Mouse (Mus musculus) R1 (cell line): ENCODE results near the gene Ahnak.
A peak's percentile ranks its signal among the peaks of the same experiment; 100 is the strongest.
"Not testable (repeated sequence)": the region's sequence is repeated elsewhere in the genome, so short reads cannot be mapped to it uniquely, and the experiment has no call there.

Experiments
- DNase-seq: peaks from one replicate; pipeline ENCODE4 v3.0.0-alpha.2; 2018; ENCODE audit warnings: low read depth, low spot score

The Ahnak gene

DNA sequence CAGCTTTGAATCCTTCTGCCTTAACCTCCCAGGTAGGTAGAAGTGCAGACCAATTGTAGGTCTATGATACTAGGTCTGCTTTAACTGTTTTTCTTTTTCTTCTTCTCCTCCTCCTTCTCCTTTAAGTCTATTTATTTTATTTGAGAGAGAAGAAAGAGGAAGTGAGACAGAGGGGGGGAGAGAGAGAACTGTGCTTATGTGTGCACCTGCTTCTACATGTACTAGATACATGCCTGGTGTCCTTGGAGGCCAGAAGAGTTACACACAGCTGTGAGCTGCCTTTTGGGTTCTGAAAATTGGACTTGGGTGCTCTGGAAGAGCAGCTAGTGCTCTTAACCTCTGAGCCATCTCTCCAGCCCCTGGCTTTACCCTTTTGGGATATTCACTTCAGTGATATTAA, 52.0 kb downstream of the Ahnak start:
- no peak for DNase-seq

DNA sequence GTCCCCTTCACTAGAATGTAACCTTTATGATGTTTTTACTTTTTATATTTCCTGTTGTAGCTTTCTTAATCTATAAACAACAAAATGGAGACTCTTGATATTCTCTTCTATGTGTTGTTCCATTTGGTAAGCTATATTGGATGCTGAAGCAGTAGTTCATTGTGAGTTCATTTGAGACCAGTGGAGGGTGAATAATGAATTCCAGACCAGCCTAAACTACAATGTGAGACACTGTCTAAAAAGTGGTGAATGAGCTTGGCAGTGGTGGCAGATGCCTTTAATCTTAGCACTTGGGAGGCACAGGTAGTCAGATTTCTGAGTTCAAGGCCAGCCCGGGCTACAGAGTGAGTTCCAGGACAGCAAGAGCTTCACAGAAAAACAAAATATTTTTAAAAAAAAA, 54.0 kb downstream of the Ahnak start:
- DNase-seq, result no peak

DNA sequence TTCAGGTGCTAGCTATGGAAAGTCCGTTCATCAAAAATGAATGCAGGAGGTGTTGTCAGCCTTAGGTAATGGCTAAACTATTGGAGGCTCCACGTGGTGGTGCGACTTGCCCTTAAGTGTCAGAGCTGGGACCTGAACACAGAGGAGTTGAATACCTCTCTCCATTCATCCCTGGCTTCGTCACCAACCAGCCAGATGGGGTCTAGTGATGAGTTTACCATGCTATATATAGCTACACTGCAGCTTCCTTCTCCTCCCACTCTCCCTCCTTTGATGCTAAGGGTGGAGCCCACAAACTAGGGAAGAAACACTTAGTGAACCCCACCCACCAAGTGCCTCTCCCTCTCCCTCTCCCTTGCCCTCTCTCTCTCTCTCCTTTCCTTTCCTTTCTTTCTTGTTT, 55.2 kb downstream of the Ahnak start:
- DNase-seq, result peak; percentile 49

DNA sequence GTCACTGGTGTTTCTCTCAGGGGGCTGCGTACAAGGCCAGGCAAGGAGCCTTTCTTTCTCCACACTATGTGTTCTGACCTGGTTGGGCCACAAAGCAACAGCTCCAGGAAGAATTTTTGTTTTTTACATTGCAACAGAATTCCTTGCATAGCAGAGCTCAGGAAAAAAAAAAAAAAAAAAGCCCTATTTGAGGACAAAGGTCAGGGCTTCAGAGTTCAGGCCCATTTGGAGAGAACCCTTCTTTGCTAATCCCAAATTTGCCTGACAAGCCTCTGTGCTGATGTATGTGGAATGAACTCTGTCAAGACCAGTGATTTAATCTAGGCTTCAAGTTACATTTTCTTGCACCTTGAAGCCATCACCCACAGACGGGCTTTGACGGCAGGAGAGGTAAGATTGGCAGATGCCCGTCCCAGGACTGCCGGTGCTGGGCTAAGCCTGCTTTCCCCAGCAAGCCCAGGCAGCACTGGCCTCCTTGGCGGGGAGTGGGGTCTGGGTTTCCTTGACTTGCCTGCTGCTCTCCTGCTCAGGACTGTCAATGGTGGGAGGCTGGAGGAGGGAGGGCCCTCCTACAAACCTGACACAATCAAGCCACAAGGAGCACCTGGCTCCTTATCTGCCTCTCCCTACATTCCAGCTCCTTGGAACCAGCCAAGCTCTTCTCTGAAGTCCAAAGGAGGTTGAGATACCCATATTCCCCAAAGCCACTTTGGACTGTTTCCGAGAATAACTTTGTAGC, 58.3 kb downstream of the Ahnak start:
- peak; percentile 71 for DNase-seq

DNA sequence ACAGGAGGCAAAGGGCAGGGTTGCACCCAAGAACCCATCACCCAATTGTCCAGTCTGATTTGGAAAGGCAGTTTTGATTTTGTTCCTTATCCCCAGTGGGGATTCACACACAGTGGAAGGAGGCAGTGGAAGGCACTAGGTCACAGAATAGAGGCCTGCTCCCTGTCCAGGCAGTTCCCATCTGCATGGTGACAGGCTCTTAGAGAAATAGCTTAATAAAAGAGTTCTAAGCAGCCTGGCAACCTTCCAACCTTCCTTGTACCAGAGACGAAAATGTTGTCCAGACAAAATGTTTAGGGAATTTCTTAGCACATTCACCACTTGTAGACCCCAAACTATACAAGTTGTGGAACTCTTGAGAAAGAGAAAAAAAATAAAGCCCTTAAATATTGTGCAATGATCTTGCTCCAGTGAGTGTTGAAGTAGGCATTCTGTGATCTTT, 58.9 kb downstream of the Ahnak start:
- no peak for DNase-seq

DNA sequence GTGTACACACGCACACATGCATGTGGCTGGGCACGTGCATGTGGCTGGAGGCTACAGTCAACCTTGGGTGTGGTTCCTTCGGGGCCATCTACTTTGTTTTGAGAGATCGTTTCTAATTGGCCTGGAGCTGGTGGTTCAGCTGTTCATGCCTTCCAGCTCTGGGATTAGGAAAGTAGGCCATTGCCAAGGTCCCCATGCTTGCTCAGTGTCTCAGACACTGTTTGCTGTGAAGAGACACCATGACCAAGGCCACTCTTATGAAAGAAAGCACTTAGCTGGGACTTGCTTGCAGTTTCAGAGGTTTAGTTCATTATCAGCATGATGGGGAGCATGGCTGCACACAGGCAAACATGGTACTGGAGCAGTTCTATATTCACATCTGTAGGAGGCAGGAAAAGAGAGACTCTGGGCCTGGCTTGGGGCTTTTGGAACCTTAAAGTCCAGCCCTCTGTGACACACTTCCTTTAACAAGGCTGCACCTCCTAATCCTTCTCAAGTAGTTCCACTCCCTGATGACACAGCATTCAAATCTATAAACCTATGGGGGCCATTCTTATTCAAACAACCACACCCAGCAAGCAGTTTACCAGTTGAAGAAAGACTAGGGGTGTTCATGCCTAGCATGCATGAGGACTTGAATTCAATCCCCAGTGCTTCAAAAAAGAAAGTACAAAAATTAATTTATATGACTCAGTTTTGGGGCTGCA, 60.0 kb downstream of the Ahnak start:
- peak; percentile 75 for DNase-seq

DNA sequence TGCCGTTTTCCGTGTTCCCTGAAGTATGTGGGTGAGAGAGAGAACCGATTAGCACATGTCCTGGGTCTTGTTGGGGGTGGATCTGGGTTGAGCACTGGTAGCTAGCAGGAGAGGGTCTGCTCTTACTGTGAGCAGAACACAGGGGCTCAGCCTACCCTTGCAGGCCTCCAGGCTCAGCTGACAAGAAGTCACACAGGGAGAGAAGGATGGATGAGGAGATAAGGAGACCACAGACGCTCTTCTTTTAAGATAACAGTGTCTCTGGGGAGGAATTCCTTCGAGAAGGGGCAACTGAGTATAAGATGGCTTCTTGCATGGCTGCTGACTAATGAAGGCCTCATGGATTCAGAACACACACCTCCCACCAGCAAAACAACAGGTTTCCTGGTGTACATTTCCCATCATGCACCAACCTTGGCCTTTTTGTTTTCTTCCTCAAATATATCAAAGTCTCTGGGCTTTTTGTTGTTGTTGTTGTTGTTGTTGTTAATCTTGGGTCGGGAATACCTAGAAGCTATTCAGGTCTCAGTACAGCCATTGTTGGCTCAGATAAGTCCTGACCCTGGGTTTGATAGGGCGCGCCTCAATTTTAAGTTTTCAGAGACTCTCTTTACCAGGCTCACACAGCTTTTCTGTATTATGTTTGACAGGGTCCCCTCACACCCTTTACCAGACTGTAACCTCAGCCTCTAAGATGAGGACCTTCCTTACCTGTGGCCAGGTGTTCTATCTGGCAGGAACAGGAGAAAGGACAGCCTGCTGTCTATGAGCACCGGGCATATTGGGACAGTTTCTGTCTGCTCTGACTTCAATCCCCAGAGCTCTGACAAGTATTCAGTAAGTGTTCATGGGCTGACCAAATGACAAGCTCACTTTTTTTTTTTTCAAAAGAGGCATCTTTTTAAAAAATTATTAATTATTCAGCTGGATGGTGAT, 61.5 kb downstream of the Ahnak start:
- no peak for DNase-seq

DNA sequence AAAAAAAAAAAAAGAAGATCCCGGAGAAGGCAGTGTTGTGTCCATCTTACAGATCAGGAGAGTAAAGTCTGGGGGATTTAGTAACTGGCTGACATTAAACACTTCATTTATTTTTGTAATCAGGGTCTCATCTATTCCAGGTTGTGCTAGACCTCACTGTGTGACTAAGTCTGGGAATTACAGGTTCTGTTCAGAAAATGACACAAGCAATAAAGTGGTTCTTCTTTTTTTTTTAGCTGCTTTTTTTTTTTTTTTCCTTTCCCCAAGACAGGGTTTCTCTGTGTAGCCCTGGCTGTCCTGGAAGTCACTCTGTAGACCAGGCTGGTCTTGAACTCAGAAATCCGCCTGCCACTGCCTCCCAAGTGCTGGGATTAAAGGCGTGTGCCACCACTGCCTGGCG, 62.9 kb downstream of the Ahnak start:
- not testable (repeated sequence) for DNase-seq

DNA sequence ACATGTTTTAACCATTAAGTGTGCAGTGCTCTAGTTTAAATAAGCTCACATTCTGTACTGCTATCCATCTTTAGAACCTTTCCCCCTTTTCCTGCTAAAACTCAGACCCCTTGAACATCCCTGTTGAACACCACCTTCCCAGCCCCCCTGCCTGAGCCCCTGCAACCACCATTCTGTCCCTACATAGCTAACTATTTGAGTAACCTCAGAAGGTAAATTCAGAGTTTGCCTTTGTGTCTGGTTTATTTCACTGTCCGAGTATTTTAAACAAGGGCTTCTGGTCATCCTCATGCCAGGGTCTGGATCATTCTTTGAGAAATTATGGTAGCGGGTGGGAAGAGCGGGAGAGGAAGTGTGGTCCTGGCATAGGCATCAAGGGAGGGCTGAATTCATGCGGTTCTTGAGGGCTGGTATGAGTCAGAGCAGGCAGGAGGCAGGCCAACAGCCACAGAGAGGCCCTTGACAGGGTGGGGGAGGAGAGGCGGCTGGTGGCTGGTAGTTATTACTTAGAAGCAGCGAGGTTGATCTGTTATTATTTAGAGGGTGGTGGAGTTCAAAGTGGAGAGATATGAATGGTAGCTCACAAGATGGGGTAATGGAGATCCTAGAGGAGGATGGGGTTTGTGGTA, 63.8 kb downstream of the Ahnak start:
- DNase-seq, result no peak

DNA sequence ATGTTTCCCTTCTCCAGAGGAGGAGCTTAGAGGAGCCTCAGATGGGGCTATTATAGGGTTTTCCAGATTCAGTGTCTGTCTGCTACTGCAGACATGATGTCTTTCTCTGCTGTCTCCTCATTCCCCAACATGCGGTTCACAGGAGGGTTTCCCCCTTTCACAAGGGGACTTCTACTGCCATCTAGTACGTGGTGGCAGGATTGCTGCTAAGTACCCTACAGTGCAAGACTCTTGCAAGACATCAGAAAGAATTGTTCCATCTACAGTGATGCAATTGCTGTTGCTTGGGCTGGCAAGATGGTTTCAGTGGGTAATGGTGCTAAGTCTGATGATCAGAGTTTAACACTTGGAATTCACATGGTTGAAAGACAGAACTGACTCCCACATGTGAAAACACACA, 66.1 kb downstream of the Ahnak start:
- DNase-seq, result no peak

DNA sequence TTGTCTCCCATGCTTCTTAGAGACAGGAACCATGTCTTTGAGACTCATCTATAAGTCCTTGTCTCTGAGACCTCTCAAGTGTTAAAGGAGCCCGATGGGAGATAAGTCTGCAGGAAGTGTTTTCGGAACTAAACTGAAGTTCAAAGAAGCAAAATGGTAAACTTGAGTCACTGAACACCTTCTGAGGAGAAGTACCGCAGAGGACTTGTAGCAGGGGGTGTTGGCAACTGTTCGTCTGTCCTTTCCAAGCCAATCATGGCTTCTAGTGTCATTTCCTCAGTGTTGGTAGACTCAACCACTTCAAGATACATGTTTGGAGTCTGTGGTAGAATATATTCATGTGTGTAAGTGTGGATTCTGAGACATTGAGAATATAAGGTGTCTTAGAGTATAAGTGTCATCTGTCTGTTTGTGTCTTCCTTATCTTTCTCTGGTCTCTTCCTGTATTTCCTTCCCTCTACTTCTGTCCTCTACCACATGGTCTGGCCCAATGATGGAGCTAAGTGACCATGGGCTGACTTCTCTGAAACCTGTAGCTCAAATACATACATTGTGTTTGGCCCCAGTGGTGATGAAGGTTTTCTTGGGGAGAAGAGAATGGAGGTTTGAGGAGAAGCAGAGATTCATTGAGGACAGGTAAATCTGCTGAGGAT, 66.7 kb downstream of the Ahnak start:
- DNase-seq, result no peak

DNA sequence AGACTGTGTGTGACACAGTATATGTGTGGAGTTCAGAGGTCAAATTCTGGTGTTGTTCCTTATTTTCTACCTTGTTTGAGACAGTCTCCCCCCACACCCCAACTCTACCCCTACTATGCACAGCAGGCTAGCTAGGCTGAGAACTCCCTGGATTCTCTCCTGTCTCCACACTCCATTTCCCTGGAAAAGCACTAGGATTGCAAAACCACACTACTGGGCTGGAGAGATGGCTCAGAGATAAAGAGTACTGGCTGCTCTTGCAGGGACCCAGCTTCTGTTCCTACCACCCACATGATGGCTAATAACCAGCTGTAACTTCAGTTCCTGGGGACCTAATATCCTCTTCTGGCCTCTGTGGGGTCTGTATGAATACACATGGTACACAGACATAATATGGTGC, 68.6 kb downstream of the Ahnak start:
- no peak for DNase-seq

DNA sequence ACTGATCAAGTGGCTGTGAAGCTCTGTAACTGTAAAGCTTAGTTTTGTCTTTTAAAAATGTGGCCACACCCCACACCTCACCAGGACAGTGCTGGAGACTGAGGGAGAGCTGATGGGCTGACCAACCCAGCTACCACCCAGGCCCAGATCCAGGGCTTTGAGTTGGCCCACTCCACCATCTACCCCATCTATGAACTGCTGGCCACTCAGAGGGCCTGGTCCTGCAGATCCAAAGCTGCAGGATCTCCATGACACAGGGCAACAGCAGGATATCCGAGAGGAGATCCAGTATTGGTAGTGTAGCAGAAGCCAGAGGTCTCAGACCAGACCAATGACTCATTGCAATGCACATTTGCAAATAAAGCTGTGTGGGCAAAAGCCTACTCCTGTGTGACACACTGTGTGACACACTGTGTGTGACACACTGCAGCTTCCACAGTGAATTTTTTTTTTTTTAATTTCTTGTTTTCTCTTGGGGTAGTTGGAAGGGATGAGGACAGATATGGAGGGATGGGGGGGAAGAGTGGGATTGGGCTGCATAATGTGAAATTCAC, 69.3 kb downstream of the Ahnak start:
- no peak for DNase-seq

DNA sequence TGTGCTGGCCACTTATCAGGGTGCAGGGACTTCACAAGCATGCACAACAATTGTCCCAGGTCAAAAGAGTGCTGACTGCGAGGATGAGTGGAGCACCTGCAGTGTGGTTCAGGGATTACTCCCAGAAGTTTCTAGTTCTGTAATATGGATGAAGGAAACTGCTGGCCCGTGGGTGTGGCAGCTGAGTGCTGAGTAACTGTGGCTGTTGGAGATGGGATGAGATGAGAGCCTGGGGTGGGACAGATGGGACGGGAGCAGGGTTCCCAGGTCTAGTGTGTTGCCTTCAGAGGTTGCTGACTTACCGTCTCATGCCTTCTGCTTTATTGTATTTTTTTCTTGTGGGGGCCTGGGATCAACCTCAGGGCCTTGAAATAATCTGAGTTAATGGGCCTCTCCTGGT, 69.9 kb downstream of the Ahnak start:
- DNase-seq, result no peak

DNA sequence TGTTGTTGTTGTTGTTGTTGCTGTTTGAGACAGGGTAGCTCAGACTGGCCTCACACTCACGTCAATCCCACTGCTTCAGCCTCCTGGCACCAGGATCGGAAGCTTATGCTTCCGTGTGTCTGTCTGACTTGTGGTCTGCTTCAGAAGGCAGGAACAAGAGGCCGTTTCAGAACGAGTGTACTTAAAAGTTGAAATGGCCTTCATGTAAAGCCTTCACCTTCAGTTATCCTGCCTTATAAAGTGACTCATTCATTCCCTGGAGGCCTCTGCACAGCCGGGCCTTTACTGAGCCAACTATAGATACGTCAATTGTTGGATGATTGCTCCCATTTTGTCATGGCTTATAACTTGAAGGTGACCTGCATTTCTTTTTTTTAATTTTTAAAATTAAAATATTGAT, 70.3 kb downstream of the Ahnak start:
- DNase-seq, result no peak

DNA sequence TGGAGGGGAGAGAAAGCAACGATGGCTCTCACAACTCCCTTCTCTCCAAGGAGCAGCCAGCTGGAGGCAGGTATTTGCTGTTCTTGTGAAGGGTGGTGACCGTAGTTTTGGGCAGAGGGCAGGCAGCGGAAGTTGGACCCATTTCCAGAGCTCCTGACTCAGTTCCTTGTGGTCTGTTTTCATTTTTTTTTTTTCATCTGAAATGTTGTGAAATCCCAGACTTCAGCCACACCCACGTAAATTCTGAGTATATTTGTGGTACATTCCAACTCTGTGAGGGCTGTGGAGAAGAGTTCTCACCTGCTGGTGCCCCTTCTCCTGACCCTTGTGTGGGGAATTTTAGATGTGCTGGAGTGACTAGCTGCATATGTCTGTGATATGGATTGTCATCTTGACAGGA, 71.0 kb downstream of the Ahnak start:
- no peak for DNase-seq

DNA sequence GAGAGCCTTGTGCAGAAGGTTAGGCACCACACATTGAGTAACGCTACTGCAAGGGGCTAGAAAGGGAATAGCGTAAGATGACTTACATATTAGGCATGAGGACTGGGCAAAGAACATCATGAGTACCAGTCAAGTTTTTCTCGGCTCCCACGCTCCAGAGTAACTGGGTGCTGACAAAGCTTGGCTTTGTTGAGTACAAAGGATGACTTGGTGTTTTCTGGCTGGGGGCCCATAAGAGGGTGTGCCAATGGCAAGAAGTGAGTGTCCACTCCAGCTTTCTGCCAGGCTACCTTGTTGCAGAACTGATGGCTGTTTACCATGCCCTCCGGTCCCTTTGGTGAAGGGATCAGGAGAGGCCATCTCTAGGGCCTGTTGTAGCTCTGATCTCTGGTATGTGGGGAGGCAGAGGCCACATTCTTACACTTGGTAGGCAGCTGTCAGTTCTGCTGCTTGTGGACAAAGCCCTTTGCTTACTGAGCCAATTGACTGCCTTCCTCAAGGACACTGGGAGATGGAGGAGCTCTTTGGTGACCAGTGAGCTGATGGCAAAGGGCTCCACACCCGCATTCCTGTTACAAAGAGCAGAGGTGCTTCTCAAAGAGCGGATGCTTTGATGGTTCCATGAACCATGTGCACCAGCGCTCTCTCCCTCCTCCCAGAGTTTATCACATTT, 72.3 kb downstream of the Ahnak start:
- DNase-seq, result peak; percentile 32

DNA sequence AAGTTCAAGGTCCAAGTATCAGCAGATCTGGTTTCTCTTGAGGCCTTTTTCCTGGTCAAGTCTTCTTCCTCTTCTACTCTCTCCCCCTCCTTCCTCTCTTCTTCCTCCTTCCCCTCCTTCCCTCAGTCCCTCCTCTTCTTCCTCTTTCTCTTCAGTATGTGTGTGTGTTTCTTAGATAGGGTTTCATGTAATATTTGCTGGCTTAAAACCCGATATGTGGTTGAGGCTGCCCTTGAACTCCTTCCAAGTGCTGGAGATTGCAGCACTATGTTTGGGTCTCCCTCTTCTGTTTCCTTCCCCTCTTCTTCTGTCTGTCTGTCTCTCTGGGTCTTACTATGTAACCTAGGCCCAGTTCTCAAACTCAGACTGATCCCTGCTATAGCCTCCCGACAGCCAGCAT, 73.7 kb downstream of the Ahnak start:
- DNase-seq, result no peak

DNA sequence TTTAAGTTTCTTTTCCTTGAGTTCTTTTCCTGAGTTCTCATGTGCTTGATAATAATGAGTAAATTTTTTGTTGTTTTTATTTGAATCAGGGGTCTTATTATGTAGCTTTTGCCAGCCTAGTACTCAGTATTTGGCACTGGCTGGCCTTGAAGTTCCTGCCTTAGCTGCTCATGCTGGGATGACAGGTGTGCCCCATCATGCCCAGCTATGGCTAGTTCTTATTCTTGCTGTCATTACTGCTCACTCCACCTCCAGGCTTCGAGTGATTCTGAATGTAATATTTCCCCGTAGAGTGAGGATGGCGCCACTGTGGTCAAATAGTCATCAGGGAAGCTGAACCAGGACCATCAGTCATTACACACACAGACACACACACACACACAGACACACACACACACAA, 74.7 kb downstream of the Ahnak start:
- DNase-seq, result no peak
